Mouse (Mus musculus) myocyte (in vitro differentiated cells): ENCODE results near the gene Dek. TPM values are rescaled to one million over a fixed set of nuclear protein-coding genes. Genes with fewer than 3 reads are reported as not detected.

Source experiments
- H3K27me3 ChIP-seq: one replicate; pipeline ENCODE4 v1.6.1; 2011; ENCODE audit not compliant: control insufficient read depth, insufficient read depth, insufficient read length
- H3K36me3 ChIP-seq: one replicate; pipeline ENCODE4 v1.6.1; 2011; ENCODE audit not compliant: control insufficient read depth, insufficient read depth
- H3K4me2 ChIP-seq: one replicate; pipeline ENCODE4 v1.6.1; 2011; ENCODE audit warnings: low read depth, control low read depth
- H3K4me3 ChIP-seq: one replicate; pipeline ENCODE4 v1.5.1; 2011; ENCODE audit warnings: mild to moderate bottlenecking, control low read depth, moderate library complexity
- H3K79me2 ChIP-seq: one replicate; pipeline ENCODE4 v1.6.1; 2011; ENCODE audit not compliant: control insufficient read depth, insufficient read depth
- H3ac ChIP-seq: one replicate; pipeline ENCODE4 v1.6.1; 2011; ENCODE audit not compliant: control insufficient read depth, insufficient read length
- CEBPB ChIP-seq: IDR thresholded peaks from 2 replicates; pipeline ENCODE4 v1.6.1; 2011; ENCODE audit warnings: mild to moderate bottlenecking, moderate library complexity; ENCODE audit not compliant: poor library complexity, insufficient read depth, severe bottlenecking
- E2F4 ChIP-seq: IDR thresholded peaks from one replicate; pipeline ENCODE4 v1.6.1; 2011; ENCODE audit warnings: mild to moderate bottlenecking, control low read depth, moderate library complexity; ENCODE audit not compliant: insufficient read depth
- MAX ChIP-seq: IDR thresholded peaks from one replicate; pipeline ENCODE4 v1.6.1; 2011; ENCODE audit warnings: low read depth, mild to moderate bottlenecking, control low read depth
- MYOD1 ChIP-seq, 3 experiments: IDR thresholded peaks; one replicate each; pipeline ENCODE4 v1.6.1; 2011; ENCODE audit warnings: control low read depth in 2 of 3, low read depth in 2 of 3, mild to moderate bottlenecking in 2 of 3, moderate library complexity in 1 of 3; ENCODE audit not compliant: insufficient read length in 2 of 3, control insufficient read depth in 1 of 3
- MYOG ChIP-seq, 3 experiments: IDR thresholded peaks; one replicate each; pipeline ENCODE4 v1.6.1; 2011; ENCODE audit warnings: control low read depth in 2 of 3, low read depth in 2 of 3, mild to moderate bottlenecking in 2 of 3; ENCODE audit not compliant: insufficient read length in 2 of 3, control insufficient read depth in 1 of 3, insufficient read depth in 1 of 3
- POLR2A ChIP-seq: IDR thresholded peaks from one replicate; pipeline ENCODE4 v1.6.1; 2011; ENCODE audit warnings: low read depth, mild to moderate bottlenecking, control low read depth, moderate library complexity; ENCODE audit not compliant: insufficient read length
- POLR2AphosphoS2 ChIP-seq: IDR thresholded peaks from one replicate; pipeline ENCODE4 v1.6.1; 2011; ENCODE audit warnings: low read depth, control low read depth; ENCODE audit not compliant: insufficient read length
- REST ChIP-seq: IDR thresholded peaks from one replicate; pipeline ENCODE4 v1.6.1; 2011; ENCODE audit warnings: mild to moderate bottlenecking, control low read depth, moderate library complexity; ENCODE audit not compliant: insufficient read depth, insufficient read length
- SRF ChIP-seq: IDR thresholded peaks from one replicate; pipeline ENCODE4 v1.6.1; 2011; ENCODE audit warnings: low read depth; ENCODE audit not compliant: control insufficient read depth, insufficient read length
- TCF12 ChIP-seq: IDR thresholded peaks from one replicate; pipeline ENCODE4 v1.6.1; 2011; ENCODE audit warnings: mild to moderate bottlenecking, control low read depth; ENCODE audit not compliant: poor library complexity, insufficient read depth, severe bottlenecking
- TCF3 ChIP-seq: IDR thresholded peaks from one replicate; pipeline ENCODE4 v1.6.1; 2011; ENCODE audit warnings: low read depth, control low read depth; ENCODE audit not compliant: insufficient read length
- USF1 ChIP-seq: IDR thresholded peaks from one replicate; pipeline ENCODE4 v1.6.1; 2011; ENCODE audit warnings: low read depth, mild to moderate bottlenecking, control low read depth, moderate library complexity
- polyA plus RNA-seq: library from polyadenylated mRNA; unstranded; fragments of >200 nt; fragmentation: generic; extraction: Trizol; gene quantifications from one replicate; pipeline ENCODE4 v1.2.1, GENCODE M21; 2012; ENCODE audit warnings: missing spikeins

Gene Dek
- polyA plus RNA-seq, 1 experiment, result 11.2 TPM

DNA sequence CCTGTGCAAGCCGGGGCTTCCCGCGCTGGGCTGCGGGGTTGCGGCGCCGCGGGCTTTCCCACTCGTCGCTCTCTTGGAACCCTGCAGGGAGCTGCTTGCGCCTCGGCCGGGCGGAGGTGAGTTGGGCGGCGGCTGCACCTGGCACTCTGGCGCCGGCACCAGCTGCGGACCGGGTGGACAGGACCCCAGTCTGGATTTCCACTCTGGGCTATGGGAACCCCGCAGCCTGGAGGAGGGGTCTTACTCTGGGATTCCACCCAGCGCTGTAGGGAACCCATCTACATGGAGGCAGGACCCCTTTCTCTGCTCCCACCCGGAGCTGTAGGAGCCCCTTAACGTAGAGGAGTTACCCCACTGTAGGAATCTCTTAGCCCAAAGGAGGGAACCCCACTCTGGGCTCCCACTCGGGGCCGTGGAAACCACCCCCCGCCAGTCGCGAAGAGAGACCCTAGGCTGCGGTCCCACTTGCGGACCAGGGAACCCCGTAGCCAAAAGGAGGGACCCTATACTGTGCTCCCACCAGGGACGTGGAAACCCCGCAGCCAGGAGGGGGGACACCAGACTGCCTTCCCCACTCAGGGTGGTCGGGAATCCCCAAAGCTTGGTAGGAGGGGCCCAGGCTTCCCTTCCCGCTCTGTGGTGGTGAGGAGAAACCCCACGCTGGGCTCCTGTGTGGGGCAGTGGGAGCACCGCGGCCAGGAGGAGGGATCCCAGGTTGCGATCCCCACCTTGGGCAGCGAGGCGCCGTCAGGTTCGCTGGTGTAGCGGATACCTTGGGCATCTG is 62.0 kb downstream of the Dek start:
- H3K4me2 ChIP-seq, result peak overlapping the region; percentile 95
- peak overlapping the region; percentile 44 for H3ac ChIP-seq
- no peaks in the 10 kb centered on the region for H3K79me2 ChIP-seq
- peak overlapping the region; percentile 27 for H3K4me3 ChIP-seq
- no peaks in the 10 kb centered on the region for H3K36me3 ChIP-seq
- H3K27me3 ChIP-seq, result no peaks in the 10 kb centered on the region
- TF ChIP-seq USF1 (no peak), MYOG (IDR thresholded peaks at IDR 0.05; ENCODE audit: control insufficient read depth in 1 of 3, insufficient read depth in 1 of 3, insufficient read length in 2 of 3, low read depth in 2 of 3) (peak in 1 of 3 experiments; percentile 54), E2F4 (no peak), SRF (no peak), CEBPB (no peak), MYOD1 (IDR thresholded peaks at IDR 0.05; ENCODE audit: control insufficient read depth in 1 of 3, insufficient read length in 2 of 3, low read depth in 2 of 3) (peak in 1 of 3 experiments; percentile 57)

- Histone ChIP-seq H3K4me3 (peak within 1 kb of the TSS; percentile 27), H3K79me2 (no peaks in the 10 kb centered on the region), H3ac (peak within 1 kb of the TSS; percentile 44), H3K4me2 (peak within 1 kb of the TSS; percentile 95), H3K27me3 (no peaks in the 10 kb centered on the region), H3K36me3 (no peaks in the 10 kb centered on the region)
- TF ChIP-seq MYOG (IDR thresholded peaks at IDR 0.05; ENCODE audit: control insufficient read depth in 1 of 3, insufficient read depth in 1 of 3, insufficient read length in 2 of 3, low read depth in 2 of 3), result peak in 2 of 3 experiments; percentile 40 to 70
- TF ChIP-seq MYOD1 (IDR thresholded peaks at IDR 0.05; ENCODE audit: control insufficient read depth in 1 of 3, insufficient read length in 2 of 3, low read depth in 2 of 3), result peak in 2 of 3 experiments; percentile 68 to 85
- peak; percentile 54 for TF ChIP-seq TCF3
- TF ChIP-seq SRF, result no peak
- TF ChIP-seq POLR2A, result peak; percentile 98
- peak; percentile 93 for TF ChIP-seq POLR2AphosphoS2
- TF ChIP-seq REST, result no peak
- no peak for TF ChIP-seq MAX
- no peak for TF ChIP-seq TCF12
- no peak for TF ChIP-seq USF1
- no peak for TF ChIP-seq E2F4
- TF ChIP-seq CEBPB, result no peak
Observed at GRCm38 (mm10) chr13:47043030-47043680, 62.8 kb downstream of the Dek start, which contains the start of gene Kdm1b. Kdm1b (plus strand) TSS chr13:47043499.

DNA sequence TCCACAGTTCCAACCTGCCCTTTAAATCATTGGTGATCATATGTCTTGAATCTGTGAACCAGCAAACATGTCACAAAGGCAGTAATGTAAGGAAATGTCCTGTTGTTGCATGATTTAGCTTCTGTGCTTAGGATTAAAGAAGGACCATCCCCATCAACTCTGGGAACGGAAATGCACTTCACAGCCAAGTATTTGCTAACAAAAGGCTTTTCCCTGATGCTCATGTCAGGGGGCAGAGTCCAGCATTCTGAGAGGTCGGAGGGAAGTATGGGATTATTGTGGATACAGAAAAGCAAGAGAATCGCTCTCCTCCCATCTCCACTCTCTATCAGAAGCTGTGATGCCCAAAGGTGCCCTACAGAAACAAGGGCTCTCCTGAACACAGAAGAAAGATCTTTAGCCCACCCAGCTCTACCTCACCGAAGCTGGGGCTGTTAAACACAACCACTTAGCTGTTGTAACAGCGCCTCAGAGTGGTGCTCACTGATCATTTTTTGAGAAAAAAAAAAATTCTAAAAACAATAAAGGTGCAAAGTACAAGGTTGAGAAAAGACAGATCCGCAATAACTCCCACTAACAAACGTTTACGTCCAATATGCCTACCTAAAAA is 63.9 kb downstream of the Dek start:
- H3K4me3 ChIP-seq, result peak overlapping the region; percentile 27
- H3ac ChIP-seq, result no peak overlapping the region

GRCm38 (mm10) chr13:47040061-47040460 is 65.9 kb downstream of the Dek start:
- no peak overlapping the region for H3K4me2 ChIP-seq
- no peak overlapping the region for H3ac ChIP-seq
- no peak for TF ChIP-seq REST
- TF ChIP-seq SRF, result no peak
- no peak for TF ChIP-seq MYOD1 (IDR thresholded peaks at IDR 0.05; ENCODE audit: control insufficient read depth in 1 of 3, insufficient read length in 2 of 3, low read depth in 2 of 3)
- no peak for TF ChIP-seq POLR2AphosphoS2
- no peak for TF ChIP-seq E2F4
- no peak for TF ChIP-seq MYOG (IDR thresholded peaks at IDR 0.05; ENCODE audit: control insufficient read depth in 1 of 3, insufficient read depth in 1 of 3, insufficient read length in 2 of 3, low read depth in 2 of 3)
- no peak for TF ChIP-seq TCF3
- TF ChIP-seq TCF12, result no peak
- no peak for TF ChIP-seq MAX
- no peak for TF ChIP-seq POLR2A
- TF ChIP-seq USF1, result no peak
- no peak for TF ChIP-seq CEBPB
- no peaks in the 10 kb centered on the region for H3K36me3 ChIP-seq
- no peaks in the 10 kb centered on the region for H3K27me3 ChIP-seq
- no peak overlapping the region for H3K4me3 ChIP-seq
- H3K79me2 ChIP-seq, result no peaks in the 10 kb centered on the region

More for the DNA sequence above, 63.9 kb downstream of the Dek start:
- no peak for TF ChIP-seq SRF
- no peak for TF ChIP-seq MYOG (IDR thresholded peaks at IDR 0.05; ENCODE audit: control insufficient read depth in 1 of 3, insufficient read depth in 1 of 3, insufficient read length in 2 of 3, low read depth in 2 of 3)
- no peak for TF ChIP-seq MAX
- no peak for TF ChIP-seq TCF12
- no peak for TF ChIP-seq REST
- TF ChIP-seq TCF3, result no peak
- no peak for TF ChIP-seq CEBPB
- no peak for TF ChIP-seq USF1
- no peak for TF ChIP-seq POLR2A
- no peak for TF ChIP-seq MYOD1 (IDR thresholded peaks at IDR 0.05; ENCODE audit: control insufficient read depth in 1 of 3, insufficient read length in 2 of 3, low read depth in 2 of 3)
- no peak for TF ChIP-seq E2F4
- Histone ChIP-seq H3K36me3 (no peaks in the 10 kb centered on the region), H3K27me3 (no peaks in the 10 kb centered on the region), H3K4me2 (peak overlapping the region; percentile 81), H3K79me2 (no peaks in the 10 kb centered on the region)
